Mouse (Mus musculus) stomach, postnatal 0 days (tissue): ENCODE results near the gene Hoxc6.

Source experiments
- CTCF ChIP-seq: IDR thresholded peaks from 2 replicates; pipeline ENCODE4 v1.5.1; 2016; ENCODE audit warnings: antibody characterized with exemption, low read depth, mild to moderate bottlenecking, moderate library complexity
- EP300 ChIP-seq: optimal IDR thresholded peaks from 2 replicates; pipeline ENCODE3; 2016; ENCODE audit warnings: antibody characterized with exemption

- TF ChIP-seq EP300, result no peak
- TF ChIP-seq CTCF, result no peak
These were observed 41.6 kb downstream of the Hoxc6 start for GRCm38 (mm10) chr15:103039609-103040008.
